Mouse (Mus musculus) lung, embryonic 16.5 days (tissue): Measurements from ENCODE around the gene Tifab. TPM values are rescaled to one million over a fixed set of nuclear protein-coding genes. Genes with fewer than 3 reads are reported as not detected.
"Not testable (repeated sequence)": the region's sequence is repeated elsewhere in the genome, so short reads cannot be mapped to it uniquely, and the experiment has no call there.

Experiments used
- ATAC-seq: fragments of 200-750 bp; cut with Nextera tagmentation; 2 replicates; pipeline ENCODE4 v1.8.0; 2017; ENCODE audit warnings: low read depth, mild to moderate bottlenecking, moderate library complexity
- H3K27ac ChIP-seq: fragments of 300-500 bp; sonication (generic); 2 replicates; pipeline ENCODE4 v1.5.1; 2014; ENCODE audit warnings: mild to moderate bottlenecking, control low read depth, low read length
- H3K27me3 ChIP-seq: fragments of 300-500 bp; sonication (generic); 2 replicates; pipeline ENCODE4 v1.6.1; 2014; ENCODE audit warnings: low read depth, low read length, mixed read lengths; ENCODE audit not compliant: control insufficient read depth, insufficient read depth
- H3K36me3 ChIP-seq: fragments of 300-500 bp; sonication (generic); 2 replicates; pipeline ENCODE4 v1.6.1; 2014; ENCODE audit warnings: low read length; ENCODE audit not compliant: control insufficient read depth, insufficient read depth
- H3K4me1 ChIP-seq: fragments of 300-500 bp; sonication (generic); replicated peaks from 2 replicates; pipeline ENCODE4 v1.6.1; 2014; ENCODE audit warnings: low read length, mixed read lengths; ENCODE audit not compliant: control insufficient read depth, insufficient read depth
- H3K4me2 ChIP-seq: fragments of 300-500 bp; sonication (generic); 2 replicates; pipeline ENCODE4 v1.6.1; 2014; ENCODE audit warnings: low read depth, low read length, control low read depth
- H3K4me3 ChIP-seq: fragments of 300-500 bp; sonication (generic); 2 replicates; pipeline ENCODE4 v1.5.1; 2014; ENCODE audit warnings: mild to moderate bottlenecking, low read length, control low read depth
- H3K9ac ChIP-seq: fragments of 300-500 bp; sonication (generic); 2 replicates; pipeline ENCODE4 v1.6.1; 2014; ENCODE audit warnings: low read length, control low read depth
- H3K9me3 ChIP-seq: fragments of 300-500 bp; sonication (generic); 2 replicates; pipeline ENCODE4 v1.6.1; 2016; ENCODE audit warnings: low read length; ENCODE audit not compliant: control insufficient read depth
- WGBS: fragments of 180-500 bp; shearing (Covaris S2); extraction: QIAGEN DNeasy Blood & Tissue Kit; methylation state at CpG from one replicate; pipeline ENCODE4 v1.1.7; 2014; 5-methylcytosine and 5-hydroxymethylcytosine counted together
- polyA plus RNA-seq: library from polyadenylated mRNA; unstranded; fragments of >200 nt; fragmentation: Nextera tagmentation; extraction: Ambion mirVana; gene quantifications from 2 replicates; pipeline ENCODE4 v1.2.1, GENCODE M21; 2015

Tifab gene
- polyA plus RNA-seq, 1 experiment from 2014 or later: 4.0 TPM

GRCm38 (mm10) chr13:56214633-56215032, 35.9 kb upstream of the Tifab start:
- Histone ChIP-seq H3K4me2 (no peak overlapping the region), H3K27ac (no peak overlapping the region), H3K4me1 (no peaks in the 10 kb centered on the region), H3K27me3 (no peaks in the 10 kb centered on the region; the same call in 1 of the 2 replicates), H3K9ac (no peak overlapping the region), H3K36me3 (no peaks in the 10 kb centered on the region), H3K9me3 (no peaks in the 10 kb centered on the region; the same call in 1 of the 2 replicates), H3K4me3 (no peak overlapping the region)
- WGBS: 46% methylated on average over 5 of the region's 5 CpGs
- no peak for ATAC-seq

DNA sequence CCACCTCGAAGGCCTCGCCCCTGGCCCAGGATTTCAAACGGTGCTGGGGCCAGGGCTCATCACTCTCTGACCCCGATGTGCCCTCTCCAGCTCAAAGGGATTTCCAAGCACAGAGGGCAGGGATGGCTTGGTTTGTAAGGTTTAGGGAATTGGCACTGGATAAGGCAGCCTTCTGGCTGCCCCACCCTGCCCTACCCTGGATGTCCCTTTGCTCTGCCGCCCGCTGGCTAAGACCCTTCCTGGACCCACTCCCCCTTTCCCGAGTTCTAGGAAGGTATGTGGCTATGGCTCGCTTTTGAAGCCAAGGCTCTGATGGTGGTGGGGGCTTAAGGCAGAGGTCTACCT, 30.4 kb upstream of the Tifab start:
- Histone ChIP-seq H3K4me3 (peak overlapping the region; percentile 19), H3K27me3 (peaks cover 8% of the 10 kb centered on the region), H3K36me3 (no peaks in the 10 kb centered on the region), H3K27ac (no peak overlapping the region), H3K9me3 (no peaks in the 10 kb centered on the region; the same call in 1 of the 2 replicates), H3K4me1 (no peaks in the 10 kb centered on the region), H3K9ac (peak overlapping the region; percentile 36; the same call in 1 of the 2 replicates), H3K4me2 (peak overlapping the region; percentile 52)
- ATAC-seq: peak; percentile 28; the same call in 1 of the 2 replicates
- 31% methylated on average over 8 of the region's 8 CpGs for WGBS

GRCm38 (mm10) chr13:56208225-56209066, 29.8 kb upstream of the Tifab start:
- peaks cover 8% of the 10 kb centered on the region for H3K27me3 ChIP-seq
- H3K9ac ChIP-seq: peak overlapping the region; percentile 36; the same call in 1 of the 2 replicates
- peak overlapping the region; percentile 19 for H3K4me3 ChIP-seq
- no peaks in the 10 kb centered on the region for H3K36me3 ChIP-seq
- peak overlapping the region; percentile 52 for H3K4me2 ChIP-seq
- H3K4me1 ChIP-seq: no peaks in the 10 kb centered on the region
- H3K27ac ChIP-seq: no peak overlapping the region
- WGBS: 12% methylated on average over 35 of the region's 35 CpGs
- H3K9me3 ChIP-seq: no peaks in the 10 kb centered on the region; the same call in 1 of the 2 replicates
- peak; percentile 80 for ATAC-seq

DNA sequence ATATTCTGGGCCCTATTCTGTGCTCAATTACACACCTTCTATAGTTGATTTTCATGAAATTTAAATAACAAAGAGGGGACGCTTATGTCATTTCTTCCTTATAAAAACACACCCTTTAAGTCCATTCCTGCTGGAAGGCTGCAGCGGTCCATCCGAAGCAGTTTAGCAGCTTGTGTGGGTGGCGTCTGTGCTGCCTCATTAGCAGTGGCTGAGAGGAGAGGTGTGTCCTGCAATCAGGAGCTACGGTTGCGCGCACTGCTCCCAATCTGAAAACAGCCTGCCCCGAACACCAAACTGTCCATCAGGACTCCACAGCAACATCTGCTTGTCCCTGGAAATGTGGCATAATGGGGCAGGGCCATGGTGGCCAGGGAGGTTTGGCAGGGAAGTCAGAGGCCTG, 20.8 kb upstream of the Tifab start:
- Histone ChIP-seq H3K36me3 (no peaks in the 10 kb centered on the region), H3K4me2 (no peak overlapping the region), H3K4me3 (no peak overlapping the region), H3K4me1 (no peaks in the 10 kb centered on the region), H3K9ac (no peak overlapping the region), H3K27me3 (peaks cover 7% of the 10 kb centered on the region; the same call in 1 of the 2 replicates), H3K27ac (no peak overlapping the region), H3K9me3 (no peaks in the 10 kb centered on the region)
- no peak for ATAC-seq
- 73% methylated on average over 8 of the region's 8 CpGs for WGBS

DNA sequence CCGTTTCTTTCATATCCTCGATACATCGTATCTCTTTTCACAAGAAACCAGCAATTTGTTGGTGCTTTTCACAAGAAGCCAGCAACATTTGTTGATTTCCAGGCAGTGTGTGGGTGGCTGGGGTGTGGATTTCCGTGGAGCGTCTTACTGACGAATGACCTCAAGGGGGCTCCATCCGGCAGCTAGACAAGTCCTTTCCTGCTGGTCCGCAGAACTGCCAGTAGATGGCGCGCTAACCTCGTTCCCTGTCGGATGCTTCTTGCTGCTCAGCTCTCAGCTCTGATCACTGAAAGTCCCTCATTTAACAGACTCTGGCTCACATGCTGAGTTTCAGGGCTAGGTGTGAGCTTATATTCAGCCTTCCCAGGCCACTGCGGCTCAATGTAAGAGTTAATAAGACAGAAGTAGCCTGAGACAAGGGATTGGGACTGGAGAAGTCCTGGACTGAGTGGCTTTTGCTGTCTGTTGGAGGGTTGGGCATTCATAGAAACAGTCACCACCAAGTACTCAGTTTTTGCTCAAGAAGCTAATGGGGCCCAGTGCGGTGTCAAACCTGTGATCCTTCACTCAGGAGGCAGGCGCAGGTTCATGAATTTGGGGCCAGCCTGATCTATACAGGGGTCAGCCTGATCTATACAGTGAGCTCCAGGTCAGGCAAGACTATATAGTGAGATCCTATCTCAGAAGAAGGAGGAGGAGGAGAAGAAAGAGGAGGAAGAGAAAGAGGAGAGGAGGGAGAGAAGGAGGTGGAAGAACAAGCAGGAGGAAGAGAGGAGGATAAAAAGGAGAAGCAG, 19.0 kb upstream of the Tifab start:
- H3K27ac ChIP-seq: no peak overlapping the region
- WGBS: 8% methylated on average over 15 of the region's 15 CpGs
- no peak overlapping the region for H3K4me3 ChIP-seq
- ATAC-seq: peak; percentile 87
- H3K9ac ChIP-seq: no peak overlapping the region
- H3K9me3 ChIP-seq: no peaks in the 10 kb centered on the region
- H3K36me3 ChIP-seq: no peaks in the 10 kb centered on the region
- H3K4me1 ChIP-seq: no peaks in the 10 kb centered on the region
- H3K27me3 ChIP-seq: peaks cover 7% of the 10 kb centered on the region; the same call in 1 of the 2 replicates
- H3K4me2 ChIP-seq: peak overlapping the region; percentile 34

DNA sequence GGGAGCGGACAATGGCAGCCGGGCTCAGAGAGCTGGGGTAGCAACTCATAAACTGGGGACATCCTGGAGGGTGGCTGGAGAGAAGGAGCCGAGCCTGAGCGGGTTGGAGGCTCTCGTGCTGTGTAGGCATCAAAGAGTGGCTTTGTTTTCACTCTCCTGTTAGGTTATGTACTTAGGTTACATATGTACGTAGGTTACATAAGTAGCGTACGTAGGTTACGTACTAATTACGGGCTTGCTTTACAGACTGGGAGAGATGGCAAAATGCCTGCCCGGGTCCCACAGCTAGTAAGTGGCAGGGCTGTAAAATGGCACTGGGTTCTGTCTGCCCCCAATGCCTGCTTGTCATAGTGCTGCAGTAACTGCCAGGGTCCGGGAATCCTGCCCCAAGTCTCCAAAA, 18.3 kb upstream of the Tifab start:
- no peak overlapping the region for H3K9ac ChIP-seq
- no peak overlapping the region for H3K4me3 ChIP-seq
- H3K4me1 ChIP-seq: no peaks in the 10 kb centered on the region
- H3K27me3 ChIP-seq: peaks cover 7% of the 10 kb centered on the region; the same call in 1 of the 2 replicates
- WGBS: 58% methylated on average over 12 of the region's 12 CpGs
- H3K9me3 ChIP-seq: no peaks in the 10 kb centered on the region
- peak; percentile 62; the same call in 1 of the 2 replicates for ATAC-seq
- no peak overlapping the region for H3K27ac ChIP-seq
- H3K36me3 ChIP-seq: no peaks in the 10 kb centered on the region
- H3K4me2 ChIP-seq: peak overlapping the region; percentile 34

DNA sequence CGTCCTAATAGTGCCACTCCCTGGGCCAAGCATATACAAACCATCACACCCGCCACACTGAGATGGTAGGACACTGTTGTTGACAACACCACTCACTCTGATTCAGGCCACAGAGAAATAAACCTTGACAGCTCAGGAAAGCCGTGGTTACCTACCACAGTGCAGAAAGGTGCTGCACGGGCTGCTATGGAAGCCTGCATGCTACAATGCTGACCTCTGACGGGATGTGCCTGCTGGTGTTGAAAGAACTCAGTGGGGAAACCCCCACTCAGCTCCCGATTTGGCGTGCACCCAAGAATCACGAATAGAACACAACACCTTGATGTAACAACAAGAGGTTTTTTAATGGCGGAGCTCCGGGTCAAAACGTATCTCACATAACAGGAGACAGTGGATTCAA, 17.1 kb upstream of the Tifab start:
- ATAC-seq, H3K27me3 ChIP-seq, H3K4me1 ChIP-seq, H3K9me3 ChIP-seq, H3K36me3 ChIP-seq, H3K4me3 ChIP-seq, H3K4me2 ChIP-seq, H3K9ac ChIP-seq, H3K27ac ChIP-seq: not testable (repeated sequence)
- WGBS: 71% methylated on average over 11 of the region's 11 CpGs

GRCm38 (mm10) chr13:56194181-56194580, 15.5 kb upstream of the Tifab start:
- not testable (repeated sequence) for H3K4me2 ChIP-seq, H3K27me3 ChIP-seq, H3K4me3 ChIP-seq, H3K36me3 ChIP-seq, H3K9me3 ChIP-seq, H3K27ac ChIP-seq, H3K4me1 ChIP-seq, ATAC-seq, H3K9ac ChIP-seq
- 85% methylated on average over 11 of the region's 11 CpGs for WGBS

GRCm38 (mm10) chr13:56191225-56191624, 12.5 kb upstream of the Tifab start:
- H3K27ac ChIP-seq: no peak overlapping the region
- no peaks in the 10 kb centered on the region; the same call in 1 of the 2 replicates for H3K9me3 ChIP-seq
- H3K36me3 ChIP-seq: no peaks in the 10 kb centered on the region
- no peak for ATAC-seq
- H3K4me3 ChIP-seq: no peak overlapping the region
- H3K4me1 ChIP-seq: no peaks in the 10 kb centered on the region
- 36% methylated on average over 3 of the region's 3 CpGs for WGBS
- H3K9ac ChIP-seq: no peak overlapping the region
- H3K4me2 ChIP-seq: no peak overlapping the region
- H3K27me3 ChIP-seq: no peaks in the 10 kb centered on the region; the same call in 1 of the 2 replicates
